Mouse (Mus musculus): ENCODE results near the gene Cacna1a. TPM values are rescaled to one million over a fixed set of nuclear protein-coding genes. Genes with fewer than 3 reads are reported as not detected.

The Cacna1a gene
- total and polyA plus RNA-seq, 2 experiments from 2014 or later: 15.4 to 134 TPM

DNA sequence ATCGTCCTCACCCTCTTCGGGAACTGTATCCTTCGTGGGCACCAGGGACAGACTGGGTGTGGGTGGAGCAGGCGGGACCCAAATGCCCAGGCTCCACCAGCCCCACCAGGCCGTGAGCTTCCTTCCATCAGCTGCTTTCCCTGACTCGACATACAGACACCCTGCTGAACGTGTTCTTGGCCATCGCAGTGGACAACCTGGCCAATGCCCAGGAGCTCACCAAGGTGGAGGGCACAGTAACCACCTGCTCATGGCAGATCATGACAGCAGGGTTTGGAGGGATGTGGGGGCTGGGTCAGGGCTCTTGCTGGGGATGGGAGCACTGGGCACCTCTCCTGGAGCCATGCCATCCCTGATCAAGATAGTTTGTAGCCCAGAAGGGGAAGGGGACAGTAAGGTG lies 164.9 kb downstream of the Cacna1a start:
- WGBS: 87% methylated on average over 8 of the region's 8 CpGs
- Histone ChIP-seq H3K9ac (replicated peaks; ENCODE audit: low read length, poor library complexity, severe bottlenecking) (no peak overlapping the region), H3K4me2 (ENCODE audit: low read depth, low read length, poor library complexity, severe bottlenecking) (no peak overlapping the region), H3K27ac (ENCODE audit: low read depth, low read length) (no peak overlapping the region), H3K9me3 (ENCODE audit: low read length) (no peaks in the 10 kb centered on the region), H3K4me3 (ENCODE audit: low read depth, low read length) (no peak overlapping the region), H3K27me3 (ENCODE audit: insufficient read depth, low read length) (peaks cover 13% of the 10 kb centered on the region), H3K36me3 (ENCODE audit: insufficient read depth, low read length) (peaks cover 30% of the 10 kb centered on the region), H3K4me1 (ENCODE audit: insufficient read depth, low read length) (no peaks in the 10 kb centered on the region)
- TF ChIP-seq CTCF (IDR thresholded peaks at IDR 0.05): no peak
- DNase-seq (ENCODE audit: low spot score) (no peak), ATAC-seq (ENCODE audit: low FRiP score) (no peak)

DNA sequence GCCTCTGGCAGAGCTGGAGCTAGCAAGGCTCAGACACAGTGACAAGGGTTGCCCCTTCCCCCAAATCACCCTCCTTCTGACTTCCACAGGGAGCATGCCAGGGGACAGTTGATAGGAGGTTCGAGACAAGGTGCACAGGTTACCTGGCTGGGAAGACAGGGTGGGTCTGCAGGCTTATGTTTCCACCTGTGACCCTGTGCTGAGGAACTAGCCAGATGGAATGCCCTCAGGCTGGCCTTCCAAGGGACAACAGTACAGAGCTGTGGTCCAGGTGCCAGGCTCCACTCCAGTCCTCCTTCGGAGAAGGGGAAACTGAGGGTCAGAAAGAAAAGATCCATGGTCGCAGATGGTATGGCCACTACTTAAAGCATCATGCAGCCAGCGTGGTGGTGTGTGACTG lies 165.4 kb downstream of the Cacna1a start:
- Histone ChIP-seq H3K4me2 (ENCODE audit: low read depth, low read length, poor library complexity, severe bottlenecking) (no peak overlapping the region), H3K27ac (ENCODE audit: low read depth, low read length) (no peak overlapping the region), H3K27me3 (ENCODE audit: insufficient read depth, low read length) (peaks cover 18% of the 10 kb centered on the region), H3K9me3 (ENCODE audit: low read length) (no peaks in the 10 kb centered on the region), H3K4me1 (ENCODE audit: insufficient read depth, low read length) (no peaks in the 10 kb centered on the region), H3K9ac (replicated peaks; ENCODE audit: low read length, poor library complexity, severe bottlenecking) (no peak overlapping the region), H3K4me3 (ENCODE audit: low read depth, low read length) (no peak overlapping the region), H3K36me3 (ENCODE audit: insufficient read depth, low read length) (peaks cover 32% of the 10 kb centered on the region)
- no peak for TF ChIP-seq CTCF (IDR thresholded peaks at IDR 0.05)
- ATAC-seq (ENCODE audit: low FRiP score) (no peak), DNase-seq (ENCODE audit: low spot score) (no peak)
- WGBS: 84% methylated on average over 4 of the region's 4 CpGs

DNA sequence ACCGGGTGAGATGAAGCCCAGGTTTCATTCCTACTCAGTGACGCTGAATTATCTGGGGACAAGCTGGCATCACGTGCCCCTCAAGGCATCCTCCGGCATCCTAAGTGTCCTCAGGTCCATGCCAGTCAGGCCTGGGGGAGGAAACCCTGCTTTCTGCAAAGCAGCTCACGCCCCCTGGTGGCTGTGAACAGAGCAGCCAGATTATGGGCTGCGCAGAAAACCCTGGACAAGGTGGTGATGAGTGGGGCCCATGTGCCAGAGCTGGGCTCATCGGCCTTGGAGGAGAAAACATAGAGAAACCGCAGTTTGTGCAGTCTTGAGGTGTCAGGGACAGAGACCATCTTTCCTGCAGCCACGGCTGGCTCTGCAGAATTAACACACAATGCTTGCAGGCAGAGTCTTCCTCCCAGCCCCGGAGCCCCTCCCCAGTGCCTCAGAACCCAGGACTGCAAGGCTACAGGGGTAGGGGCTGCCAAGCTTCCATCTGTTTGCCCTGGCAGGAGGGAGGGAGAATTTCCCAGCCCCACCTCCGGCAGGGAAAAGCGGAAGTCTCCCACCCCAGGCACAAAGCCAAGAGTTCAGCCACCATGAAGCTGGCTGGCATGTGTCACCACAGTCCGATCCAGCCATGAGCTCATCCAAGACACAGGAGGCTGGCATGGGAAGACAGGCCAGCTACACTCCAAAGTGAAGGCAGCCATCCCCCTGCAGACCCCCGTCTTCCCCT lies 166.2 kb downstream of the Cacna1a start:
- peak; percentile 73 for ATAC-seq (ENCODE audit: low FRiP score)
- no peak overlapping the region for H3K4me2 ChIP-seq (ENCODE audit: low read depth, low read length, poor library complexity, severe bottlenecking)
- H3K27me3 ChIP-seq (ENCODE audit: insufficient read depth, low read length): peaks cover 26% of the 10 kb centered on the region
- peak; percentile 96 for DNase-seq (ENCODE audit: low spot score)
- no peak overlapping the region for H3K4me3 ChIP-seq (ENCODE audit: low read depth, low read length)
- no peaks in the 10 kb centered on the region for H3K9me3 ChIP-seq (ENCODE audit: low read length)
- WGBS: 40% methylated on average over 14 of the region's 14 CpGs
- no peak overlapping the region for H3K9ac ChIP-seq (replicated peaks; ENCODE audit: low read length, poor library complexity, severe bottlenecking)
- no peaks in the 10 kb centered on the region for H3K4me1 ChIP-seq (ENCODE audit: insufficient read depth, low read length)
- TF ChIP-seq CTCF (IDR thresholded peaks at IDR 0.05): peak; percentile 88
- peaks cover 29% of the 10 kb centered on the region for H3K36me3 ChIP-seq (ENCODE audit: insufficient read depth, low read length)
- no peak overlapping the region for H3K27ac ChIP-seq (ENCODE audit: low read depth, low read length)

DNA sequence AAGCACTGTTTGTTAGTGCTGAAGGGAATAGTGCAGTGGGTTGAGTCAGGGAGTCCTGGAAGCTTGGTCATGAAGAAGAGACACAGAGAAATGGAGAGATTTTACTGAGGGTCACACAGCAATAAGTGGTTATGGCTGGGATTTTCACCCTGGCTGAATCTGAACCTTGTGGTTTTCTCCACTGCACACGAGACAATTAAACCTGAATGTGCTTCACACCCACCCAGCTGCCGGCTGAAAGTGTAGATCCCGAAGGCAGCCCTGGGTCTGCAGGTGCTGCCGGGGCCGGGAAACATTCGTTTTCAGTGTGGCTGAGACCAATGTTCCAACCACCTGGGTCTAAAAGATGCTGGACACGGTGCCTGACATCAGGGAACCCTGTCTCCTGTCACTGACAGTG lies 167.0 kb downstream of the Cacna1a start:
- WGBS: 77% methylated on average over 7 of the region's 7 CpGs
- DNase-seq (ENCODE audit: low spot score) (no peak), ATAC-seq (ENCODE audit: low FRiP score) (no peak)
- Histone ChIP-seq H3K27ac (ENCODE audit: low read depth, low read length) (no peak overlapping the region), H3K27me3 (ENCODE audit: insufficient read depth, low read length) (peaks cover 32% of the 10 kb centered on the region), H3K4me3 (ENCODE audit: low read depth, low read length) (no peak overlapping the region), H3K4me2 (ENCODE audit: low read depth, low read length, poor library complexity, severe bottlenecking) (no peak overlapping the region), H3K36me3 (ENCODE audit: insufficient read depth, low read length) (peaks cover 23% of the 10 kb centered on the region), H3K9ac (replicated peaks; ENCODE audit: low read length, poor library complexity, severe bottlenecking) (no peak overlapping the region), H3K4me1 (ENCODE audit: insufficient read depth, low read length) (no peaks in the 10 kb centered on the region), H3K9me3 (ENCODE audit: low read length) (no peaks in the 10 kb centered on the region)
- no peak for TF ChIP-seq CTCF (IDR thresholded peaks at IDR 0.05)

DNA sequence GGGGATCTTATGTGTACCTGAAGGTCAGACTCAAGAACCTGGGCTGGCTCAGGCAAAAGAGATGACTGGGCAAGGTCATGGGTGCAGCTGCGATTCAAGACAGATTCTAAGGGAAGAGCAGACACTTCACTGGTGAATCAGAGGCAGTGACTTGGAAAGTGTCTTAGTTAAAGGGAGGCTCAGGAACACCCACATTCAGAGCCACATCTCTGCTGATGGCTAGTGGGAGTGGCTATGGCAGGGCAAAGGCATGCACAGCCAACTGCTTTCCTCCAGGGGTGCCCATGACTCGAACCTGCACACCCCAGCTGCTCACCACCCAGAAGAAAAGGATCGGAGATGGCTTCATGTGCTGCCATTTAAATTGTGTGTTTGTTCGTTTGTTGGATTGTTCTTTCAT lies 169.7 kb downstream of the Cacna1a start:
- no peak for DNase-seq (ENCODE audit: low spot score)
- WGBS: 88% methylated on average over 4 of the region's 4 CpGs
- H3K4me1 ChIP-seq (ENCODE audit: insufficient read depth, low read length): no peaks in the 10 kb centered on the region

DNA sequence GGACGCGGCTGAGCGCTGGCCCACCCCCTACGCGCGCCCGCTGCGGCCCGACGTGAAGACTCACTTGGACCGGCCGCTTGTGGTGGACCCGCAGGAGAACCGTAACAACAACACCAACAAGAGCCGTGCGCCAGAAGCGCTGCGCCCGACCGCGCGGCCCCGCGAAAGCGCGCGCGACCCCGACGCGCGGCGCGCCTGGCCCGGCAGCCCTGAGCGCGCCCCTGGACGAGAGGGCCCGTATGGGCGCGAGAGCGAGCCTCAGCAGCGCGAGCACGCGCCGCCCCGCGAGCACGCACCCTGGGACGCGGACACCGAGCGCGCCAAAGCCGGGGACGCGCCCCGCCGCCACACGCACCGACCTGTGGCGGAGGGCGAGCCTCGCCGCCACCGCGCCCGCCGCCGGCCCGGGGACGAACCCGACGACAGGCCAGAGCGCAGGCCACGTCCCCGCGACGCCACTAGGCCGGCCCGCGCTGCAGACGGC lies 170.9 kb downstream of the Cacna1a start:
- Histone ChIP-seq H3K4me3 (ENCODE audit: low read depth, low read length) (peak overlapping the region; percentile 35), H3K4me2 (ENCODE audit: low read depth, low read length, poor library complexity, severe bottlenecking) (peak overlapping the region; percentile 52), H3K27ac (ENCODE audit: low read depth, low read length) (no peak overlapping the region), H3K4me1 (ENCODE audit: insufficient read depth, low read length) (no peaks in the 10 kb centered on the region), H3K36me3 (ENCODE audit: insufficient read depth, low read length) (0 out of 2 replicates have a peak, but pooled peaks cover 2% of the 10 kb centered on the region), H3K9ac (replicated peaks; ENCODE audit: low read length, poor library complexity, severe bottlenecking) (0 out of 2 replicates have a peak overlapping the region, but pooled peaks have one; percentile 36), H3K9me3 (ENCODE audit: low read length) (no peaks in the 10 kb centered on the region), H3K27me3 (ENCODE audit: insufficient read depth, low read length) (peaks cover 32% of the 10 kb centered on the region)
- ATAC-seq (ENCODE audit: low FRiP score): peak; percentile 52; the same call in 1 of the 2 replicates
- peak; percentile 76 for DNase-seq (ENCODE audit: low spot score)
- no peak for TF ChIP-seq CTCF (IDR thresholded peaks at IDR 0.05)
- 4% methylated on average over 82 of the region's 84 CpGs for WGBS

More for the DNA sequence above, 169.7 kb downstream of the Cacna1a start:
- no peak overlapping the region for H3K27ac ChIP-seq (ENCODE audit: low read depth, low read length)
- H3K27me3 ChIP-seq (ENCODE audit: insufficient read depth, low read length): peaks cover 32% of the 10 kb centered on the region
- no peak for TF ChIP-seq CTCF (IDR thresholded peaks at IDR 0.05)
- no peaks in the 10 kb centered on the region for H3K9me3 ChIP-seq (ENCODE audit: low read length)
- no peak overlapping the region for H3K4me3 ChIP-seq (ENCODE audit: low read depth, low read length)
- ATAC-seq (ENCODE audit: low FRiP score): no peak
- no peak overlapping the region for H3K9ac ChIP-seq (replicated peaks; ENCODE audit: low read length, poor library complexity, severe bottlenecking)
- H3K4me2 ChIP-seq (ENCODE audit: low read depth, low read length, poor library complexity, severe bottlenecking): no peak overlapping the region
- peaks cover 5% of the 10 kb centered on the region; the same call in 1 of the 2 replicates for H3K36me3 ChIP-seq (ENCODE audit: insufficient read depth, low read length)
